Mouse (Mus musculus): ENCODE results near the gene Speer4f2.
"Not testable (repeated sequence)": the region's sequence is repeated elsewhere in the genome, so short reads cannot be mapped to it uniquely, and the experiment has no call there.

The Speer4f2 gene

GRCm38 (mm10) chr5:17372880-17373279 lies at the start of gene Speer4f2:
Gene Speer4f2 (plus strand): TSS chr5:17373180.
- not testable (repeated sequence) for DNase-seq (ENCODE audit: low spot score)

GRCm38 (mm10) chr5:17328946-17329566 lies 43.9 kb upstream of the Speer4f2 start:
- DNase-seq (ENCODE audit: low spot score): no peak

- DNase-seq (ENCODE audit: low spot score): no peak
Observed at GRCm38 (mm10) chr5:17334836-17335235, 38.1 kb upstream of the Speer4f2 start.

- DNase-seq (ENCODE audit: low spot score): not testable (repeated sequence)
Observed at GRCm38 (mm10) chr5:17345741-17346140, 27.2 kb upstream of the Speer4f2 start.

GRCm38 (mm10) chr5:17359394-17359999 lies 13.5 kb upstream of the Speer4f2 start:
- no peak for DNase-seq (ENCODE audit: low spot score)

GRCm38 (mm10) chr5:17389926-17390325 lies 16.9 kb downstream of the Speer4f2 start:
- DNase-seq (ENCODE audit: low spot score): no peak

- DNase-seq (ENCODE audit: low spot score): no peak
Observed at GRCm38 (mm10) chr5:17391207-17391606, 18.2 kb downstream of the Speer4f2 start.

GRCm38 (mm10) chr5:17400571-17400970 lies 27.6 kb downstream of the Speer4f2 start:
- DNase-seq (ENCODE audit: low spot score): no peak

- no peak for DNase-seq (ENCODE audit: low spot score)
Observed at GRCm38 (mm10) chr5:17401206-17402077, 28.5 kb downstream of the Speer4f2 start.

GRCm38 (mm10) chr5:17402330-17403125 lies 29.5 kb downstream of the Speer4f2 start:
- DNase-seq (ENCODE audit: low spot score): no peak

- no peak for DNase-seq (ENCODE audit: low spot score)
Observed at GRCm38 (mm10) chr5:17403584-17403983, 30.6 kb downstream of the Speer4f2 start.

- no peak for DNase-seq (ENCODE audit: low spot score)
Observed at GRCm38 (mm10) chr5:17408924-17409660, 36.1 kb downstream of the Speer4f2 start.

- no peak for DNase-seq (ENCODE audit: low spot score)
Observed at GRCm38 (mm10) chr5:17417201-17417600, 44.2 kb downstream of the Speer4f2 start.

- no peak for DNase-seq (ENCODE audit: low spot score)
Observed at GRCm38 (mm10) chr5:17419215-17419820, 46.3 kb downstream of the Speer4f2 start.

GRCm38 (mm10) chr5:17419921-17420320 lies 46.9 kb downstream of the Speer4f2 start:
- no peak for DNase-seq (ENCODE audit: low spot score)

- no peak for DNase-seq (ENCODE audit: low spot score)
Observed at GRCm38 (mm10) chr5:17422225-17422624, 49.2 kb downstream of the Speer4f2 start.

- no peak for DNase-seq (ENCODE audit: low spot score)
Observed at GRCm38 (mm10) chr5:17426930-17427329, 54.0 kb downstream of the Speer4f2 start.

All from ovary, postnatal 10 days (tissue).